Mouse (Mus musculus) brain, adult 2 months (tissue): ENCODE results near the gene Gmpr.

Experiments used
- DNase-seq: peaks from one replicate; pipeline ENCODE4 v3.0.0; 2011; ENCODE audit warnings: low read depth, low spot score

The Gmpr gene

DNA sequence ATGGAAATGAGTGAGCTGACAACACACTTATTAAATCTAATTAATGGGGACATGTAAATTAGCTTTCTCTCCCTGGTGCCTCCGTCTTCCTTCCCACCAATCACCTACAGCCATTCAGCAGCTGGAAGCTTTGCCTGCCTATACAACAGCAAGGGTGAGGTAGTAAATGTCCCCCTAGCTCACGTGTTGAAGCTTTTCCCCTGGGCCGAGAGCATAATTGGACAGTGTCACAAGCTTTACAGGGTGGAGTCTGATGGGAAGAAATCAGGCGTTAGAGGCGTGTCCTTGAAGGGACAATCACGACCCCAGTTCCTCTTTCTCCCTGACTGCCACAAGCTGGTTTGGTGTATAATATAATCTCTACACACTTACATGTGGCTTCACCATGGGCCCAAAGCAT, 93.2 kb downstream of the Gmpr start:
- DNase-seq, result no peak
